Mouse (Mus musculus): ENCODE measurements around the gene Aldh1b1. TPM values are rescaled to one million over a fixed set of nuclear protein-coding genes. Genes with fewer than 3 reads are reported as not detected.

Gene Aldh1b1
- total RNA-seq, 4 experiments from 2014 or later = 7.3 to 11.5 (median 8.8) TPM

DNA sequence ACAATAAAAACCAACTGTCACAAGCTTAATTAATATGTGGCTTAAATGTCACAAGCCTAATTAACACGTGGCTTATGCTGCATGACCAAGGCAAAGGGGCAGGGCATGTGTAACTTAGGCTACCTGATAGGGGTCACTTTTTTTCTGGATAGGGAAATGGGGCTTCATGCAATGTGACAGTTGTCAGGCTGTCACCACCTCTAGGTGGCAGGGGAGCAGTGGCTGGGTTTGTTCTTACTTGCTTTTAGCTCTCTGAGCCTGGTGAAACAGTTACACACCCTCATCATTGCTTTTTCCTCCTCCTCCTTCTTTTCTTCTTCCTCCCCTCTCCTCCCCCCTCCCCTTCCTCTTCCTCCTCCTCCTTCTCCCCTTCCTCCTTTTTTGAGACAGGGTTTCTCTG is 15.2 kb upstream of the Aldh1b1 start:
- no peak for DNase-seq (ENCODE audit: low spot score in 2 of 2)

DNA sequence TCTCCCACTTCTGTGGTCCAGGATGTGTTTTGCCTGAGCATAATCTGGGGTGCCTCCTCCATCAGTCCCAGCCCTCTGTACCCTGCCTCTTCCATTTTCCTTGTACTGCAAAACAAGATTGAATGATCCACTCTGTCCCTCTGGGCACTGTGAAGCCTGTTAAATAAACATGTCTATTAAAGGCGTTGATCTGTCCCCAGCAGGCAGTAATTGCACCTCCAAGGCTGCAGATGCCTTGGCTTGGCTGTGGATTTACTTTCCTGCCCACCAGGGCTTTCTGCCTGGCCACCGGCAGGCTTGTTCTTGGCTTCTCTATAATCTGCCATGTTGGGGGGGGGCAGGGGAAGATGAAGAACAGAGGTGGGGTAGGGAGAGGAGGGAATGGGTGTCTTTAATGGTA is 12.9 kb upstream of the Aldh1b1 start:
- no peak for DNase-seq (ENCODE audit: low spot score in 2 of 2)

DNA sequence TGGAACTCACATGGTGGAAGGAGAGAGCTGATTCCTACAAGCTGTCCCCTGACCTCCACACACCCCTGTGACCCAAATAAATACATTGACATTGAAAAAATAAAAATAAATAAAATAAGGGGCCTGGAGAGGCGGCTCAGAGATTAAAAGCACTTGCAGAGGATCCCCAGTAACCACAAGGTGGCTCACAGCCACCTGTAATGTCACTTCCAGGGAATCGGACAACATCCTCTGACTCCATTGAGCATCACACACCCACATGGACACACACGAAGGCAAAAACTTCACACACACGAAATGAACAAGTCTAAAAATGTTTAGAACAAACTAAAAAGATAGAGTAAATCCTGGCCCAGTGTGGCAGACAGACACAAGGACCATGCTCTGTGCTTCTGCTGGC is 12.1 kb upstream of the Aldh1b1 start:
- no peak for DNase-seq (ENCODE audit: low spot score in 2 of 2)

DNA sequence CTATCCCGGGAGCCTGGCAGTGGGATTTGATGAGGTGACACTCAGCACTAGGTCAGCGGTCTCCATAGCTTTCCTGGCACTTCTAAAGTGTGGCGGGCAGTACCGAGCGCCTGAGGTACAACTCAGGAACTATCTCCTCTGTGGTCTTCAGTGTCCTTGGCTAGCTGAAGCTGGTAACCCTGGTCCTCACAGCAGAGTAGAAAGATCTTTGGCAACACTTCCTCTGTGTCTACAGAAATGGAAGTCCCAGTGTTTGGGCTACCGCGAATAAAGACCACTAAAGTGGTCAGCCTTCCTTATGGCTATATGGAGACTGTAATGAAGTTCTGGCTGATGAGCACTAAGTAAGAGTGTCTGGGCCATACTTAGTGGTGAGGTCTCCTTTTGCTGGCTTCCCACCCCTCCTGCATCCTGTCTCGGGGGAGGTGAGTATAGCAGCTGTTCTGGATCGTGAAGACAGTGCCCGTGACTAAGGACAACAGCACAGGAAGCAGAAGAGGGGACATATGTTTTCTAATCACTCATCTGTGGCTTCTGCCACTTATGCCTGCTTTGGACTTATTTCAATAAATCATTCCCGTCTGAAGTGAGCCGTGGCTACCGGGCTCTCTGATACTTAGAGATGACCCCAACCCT is 10.3 kb upstream of the Aldh1b1 start:
- DNase-seq (ENCODE audit: low spot score in 2 of 2) = no peak

DNA sequence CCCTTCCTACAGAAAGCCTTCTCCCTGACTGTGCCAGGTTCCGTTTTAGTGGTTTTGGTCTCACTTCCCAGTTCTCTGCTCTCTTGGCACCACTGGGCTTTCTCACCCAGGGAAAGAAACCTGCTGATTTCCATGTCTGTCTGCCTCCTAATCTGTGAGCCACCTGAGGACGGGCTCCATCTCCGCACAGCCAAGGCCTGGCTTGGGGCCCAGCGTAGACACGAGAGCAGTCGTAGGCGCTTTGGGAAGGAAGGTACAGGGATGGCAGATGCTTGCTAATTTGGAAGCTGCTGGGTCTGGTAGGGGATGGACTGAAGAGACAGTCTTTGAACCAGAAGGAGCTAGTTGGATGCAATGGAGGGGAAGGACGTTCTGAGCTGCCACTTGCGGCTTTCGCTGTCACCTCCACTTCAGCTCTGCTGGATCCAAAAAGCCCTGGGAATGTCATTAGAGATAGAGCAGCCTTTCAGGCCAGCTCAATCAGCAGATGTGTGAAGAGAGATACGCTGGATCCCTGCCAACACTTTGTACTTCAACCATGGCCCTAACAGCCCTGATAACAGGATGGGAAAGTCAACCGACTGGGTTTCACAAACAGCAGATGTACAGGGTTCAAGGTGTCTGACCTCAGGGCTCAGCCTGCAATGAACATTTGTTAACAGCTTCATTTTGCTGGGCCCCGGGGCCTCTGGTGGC is 9.4 kb upstream of the Aldh1b1 start:
- DNase-seq (ENCODE audit: low spot score in 2 of 2) = peak; percentile 37 to 55

DNA sequence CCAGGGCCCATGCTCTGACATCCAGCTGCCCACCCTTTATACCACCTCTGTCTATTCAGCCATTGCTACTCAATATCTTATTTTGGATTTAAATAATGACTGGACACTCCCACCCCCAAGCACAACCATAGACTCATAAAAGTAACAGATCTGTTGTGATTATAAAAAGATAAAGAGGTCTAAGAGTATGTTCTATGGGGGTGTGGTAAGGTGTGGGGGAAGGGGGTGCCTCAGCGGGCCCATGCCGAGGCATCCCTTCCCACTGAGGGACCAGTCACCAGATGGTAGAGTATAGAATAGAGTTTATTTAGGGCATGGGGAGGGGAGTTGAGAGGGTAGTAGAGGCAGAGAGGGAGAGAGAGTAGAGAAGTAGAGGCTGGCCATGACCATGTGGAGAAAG is 8.8 kb upstream of the Aldh1b1 start:
- no peak for DNase-seq (ENCODE audit: low spot score in 2 of 2)

DNA sequence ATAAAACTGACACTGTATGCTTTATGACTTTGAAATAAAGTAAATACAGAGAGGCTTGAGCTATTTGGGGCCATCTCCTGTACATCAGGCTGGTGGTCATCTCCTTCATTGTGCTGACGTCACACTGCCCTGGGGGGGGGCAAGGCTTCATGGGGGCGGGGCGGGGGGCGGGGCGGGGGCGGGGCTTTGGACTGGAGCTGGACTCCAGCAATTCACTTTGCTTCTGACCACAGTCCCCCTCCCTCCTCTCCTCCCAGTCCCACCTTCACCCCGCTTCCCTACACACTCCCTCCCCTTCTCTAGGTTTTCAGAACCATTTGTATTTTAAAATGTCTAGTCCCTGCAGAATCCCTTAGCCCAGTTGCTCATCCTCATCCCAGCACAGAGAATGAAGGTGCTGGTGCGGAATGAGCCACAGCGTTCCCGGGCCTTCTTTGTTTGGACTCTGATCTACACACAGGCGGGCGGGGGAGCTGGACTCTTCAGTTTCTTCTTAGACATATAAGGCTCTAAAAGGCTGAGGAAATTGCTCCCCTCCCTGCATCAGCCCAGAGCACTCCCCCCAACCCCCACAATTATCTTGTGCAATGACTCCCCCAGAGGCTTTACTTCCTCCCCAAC is 3.5 kb upstream of the Aldh1b1 start:
- no peak for DNase-seq (ENCODE audit: low spot score in 2 of 2)

DNA sequence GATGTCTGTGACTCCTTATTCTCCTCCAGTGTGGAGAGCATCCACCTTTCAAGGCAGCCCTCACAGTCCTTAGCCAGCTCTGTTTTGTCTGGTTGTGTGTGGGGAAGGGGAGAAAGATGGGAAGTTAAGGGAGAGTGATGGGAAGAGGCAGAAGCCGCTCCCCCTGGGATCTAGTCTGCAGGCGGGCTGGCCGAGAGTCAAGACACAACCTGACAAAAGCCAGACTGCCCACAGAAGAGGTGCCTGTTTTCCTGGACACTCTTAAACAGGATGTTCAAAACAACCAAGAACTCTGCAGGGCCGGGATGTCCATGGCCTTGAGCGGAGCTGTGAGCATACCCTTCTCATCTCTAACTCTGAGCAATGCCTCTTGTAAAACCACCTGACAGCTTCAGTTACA is 2.1 kb upstream of the Aldh1b1 start:
- DNase-seq (ENCODE audit: low spot score in 2 of 2) = no peak

DNA sequence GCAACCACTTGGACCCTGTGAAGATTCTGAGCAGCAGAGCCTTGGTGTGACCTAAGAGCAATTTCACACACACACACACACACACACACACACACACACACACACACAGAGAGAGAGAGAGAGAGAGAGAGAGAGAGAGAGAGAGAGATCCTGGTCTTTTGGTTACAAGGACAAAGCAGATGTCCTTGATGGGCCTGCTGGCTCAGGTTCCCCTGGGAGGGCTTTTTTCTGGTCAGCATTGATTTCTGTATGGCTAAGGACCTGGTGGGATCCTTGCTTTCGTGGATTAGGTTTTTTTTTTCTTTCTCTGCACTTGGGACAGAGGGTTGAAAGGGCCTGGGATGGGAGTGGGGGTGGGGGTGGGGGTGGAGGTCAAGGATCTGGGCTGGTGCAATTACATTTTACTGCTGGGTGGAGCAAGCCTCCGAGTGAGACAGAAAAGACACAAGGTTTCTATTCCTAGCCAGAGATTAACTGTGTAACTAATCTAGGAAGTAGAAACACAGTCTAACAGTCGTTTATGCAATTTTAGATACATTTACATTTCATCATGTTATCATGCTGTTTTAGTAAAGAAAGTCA is 1.2 kb downstream of the Aldh1b1 start:
- no peak for DNase-seq (ENCODE audit: low spot score in 2 of 2)

DNA sequence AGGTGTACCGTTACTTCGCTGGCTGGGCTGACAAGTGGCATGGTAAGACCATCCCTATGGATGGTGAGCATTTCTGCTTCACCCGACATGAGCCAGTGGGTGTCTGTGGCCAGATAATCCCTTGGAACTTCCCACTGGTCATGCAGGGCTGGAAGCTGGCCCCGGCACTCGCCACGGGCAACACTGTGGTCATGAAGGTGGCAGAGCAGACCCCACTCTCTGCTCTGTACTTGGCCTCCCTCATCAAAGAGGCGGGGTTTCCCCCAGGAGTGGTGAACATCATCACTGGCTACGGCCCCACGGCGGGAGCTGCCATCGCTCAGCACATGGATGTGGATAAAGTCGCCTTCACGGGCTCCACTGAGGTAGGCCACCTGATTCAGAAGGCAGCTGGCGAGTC is 4.1 kb downstream of the Aldh1b1 start:
- no peak for DNase-seq (ENCODE audit: low spot score in 2 of 2)

DNA sequence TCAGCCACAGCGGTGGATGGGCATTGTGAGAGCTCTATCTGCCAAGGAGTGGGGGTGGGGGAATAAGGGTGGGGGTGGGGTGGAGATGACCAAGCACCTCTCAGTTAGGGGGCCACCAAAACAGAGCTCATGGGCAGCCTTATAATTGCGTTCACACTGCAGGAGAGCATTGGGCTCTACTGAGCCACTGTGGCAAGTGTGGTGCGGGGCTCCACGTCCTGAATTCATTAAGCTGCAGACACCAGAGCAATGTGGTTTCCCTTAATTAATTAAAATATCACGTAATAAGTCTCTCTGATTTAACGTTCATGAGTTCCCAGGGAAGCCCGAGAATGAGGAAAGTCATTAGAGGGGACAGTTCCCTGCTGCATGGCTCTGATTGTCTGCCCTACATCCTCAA is 9.2 kb downstream of the Aldh1b1 start:
- DNase-seq (ENCODE audit: low spot score in 2 of 2) = no peak

DNA sequence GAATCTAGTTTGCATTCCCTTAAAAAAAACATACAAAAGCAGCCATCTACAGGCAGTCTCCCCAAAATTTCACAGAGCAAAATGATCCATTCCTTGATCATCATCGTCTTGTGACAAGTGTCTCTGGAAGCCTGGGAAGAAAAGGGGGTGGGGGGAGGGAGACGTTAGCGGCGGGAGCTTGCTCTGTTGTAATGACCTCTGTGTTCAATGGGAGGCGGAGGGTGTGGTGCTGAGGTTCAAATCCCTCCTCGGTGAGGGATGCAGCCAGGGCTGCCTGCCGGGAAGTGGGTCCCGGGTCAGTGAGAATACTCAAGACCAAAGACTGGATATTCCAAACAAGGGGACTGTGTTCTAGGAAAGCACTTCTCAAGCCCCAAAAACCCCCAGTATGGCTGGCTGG is 12.4 kb downstream of the Aldh1b1 start:
- no peak for DNase-seq (ENCODE audit: low spot score in 2 of 2)

DNA sequence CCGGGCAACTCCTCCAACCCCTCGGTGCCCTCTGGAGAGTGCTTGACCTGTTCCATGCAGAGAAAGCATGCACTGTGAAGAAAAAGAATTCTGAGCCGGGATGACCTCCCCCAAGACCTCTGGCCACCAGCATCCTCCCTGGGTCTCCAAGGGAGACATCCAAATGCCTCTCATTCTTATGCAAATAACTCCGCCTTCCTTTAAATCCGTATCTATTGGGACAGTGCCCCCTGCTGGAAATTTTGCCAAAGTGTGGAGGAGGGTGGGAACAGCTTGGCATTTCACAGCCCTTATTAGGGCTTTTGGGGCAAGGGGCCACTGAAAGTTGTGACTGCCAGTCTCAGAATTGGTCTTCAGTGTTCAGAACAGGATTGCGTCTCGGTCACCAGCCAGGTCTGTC is 16.7 kb downstream of the Aldh1b1 start:
- peak in 1 of 2 experiments; percentile 31 for DNase-seq (ENCODE audit: low spot score in 2 of 2)

DNA sequence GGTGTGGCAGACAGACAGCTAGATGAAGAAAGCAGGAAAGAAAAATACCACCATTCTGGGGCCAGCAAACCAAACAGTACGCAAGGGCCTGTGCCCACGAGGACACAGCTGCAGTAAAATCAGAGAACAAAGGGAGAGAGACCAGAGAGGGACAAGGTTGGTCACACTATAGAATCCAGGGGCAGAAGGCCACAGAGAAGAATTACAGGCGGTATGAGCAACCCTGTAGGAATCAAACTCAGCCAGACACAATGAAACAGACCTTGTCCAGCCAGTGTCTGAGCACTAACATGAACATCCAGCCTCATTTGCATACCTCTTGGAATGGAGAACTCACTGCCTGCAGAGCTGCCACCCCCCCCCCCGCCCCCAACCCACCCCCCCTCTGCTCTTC is 20.0 kb downstream of the Aldh1b1 start:
- no peak for DNase-seq (ENCODE audit: low spot score in 2 of 2)

DNA sequence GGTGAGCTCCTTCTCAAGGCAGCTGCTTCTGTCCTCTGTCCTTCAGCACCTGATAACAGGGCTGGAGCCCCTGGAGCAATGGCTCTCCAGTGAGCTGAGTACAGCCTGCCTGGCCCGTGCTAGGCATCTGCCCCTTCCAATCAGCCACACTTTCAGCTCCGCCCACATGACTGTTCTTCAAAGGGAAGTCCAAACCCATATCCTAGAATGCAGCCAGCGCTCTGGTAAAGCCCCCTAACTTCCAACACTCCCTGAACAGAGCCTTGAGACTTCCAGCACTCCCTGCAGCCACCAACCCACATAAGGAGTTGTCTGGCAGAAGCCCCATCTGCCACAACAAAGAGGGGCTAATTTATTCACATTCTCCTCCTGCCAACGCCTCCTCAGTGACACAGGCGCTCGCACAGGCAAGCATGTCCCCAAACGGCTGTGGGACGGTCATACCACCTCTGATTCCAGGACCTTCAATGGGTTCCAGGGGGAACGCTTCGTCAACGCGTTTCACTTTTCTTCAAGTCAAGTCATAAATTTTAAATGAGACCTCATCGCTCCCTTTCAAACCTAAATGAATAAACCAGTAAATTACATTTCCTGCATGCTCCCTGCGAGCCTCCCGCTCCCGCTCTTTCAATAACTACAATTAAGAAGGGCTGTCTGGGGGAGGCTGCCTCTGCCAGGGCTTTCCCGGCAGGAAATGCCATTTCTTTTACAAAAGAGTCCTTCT is 20.5 kb downstream of the Aldh1b1 start:
- peak in 1 of 2 experiments; percentile 11 for DNase-seq (ENCODE audit: low spot score in 2 of 2)

DNA sequence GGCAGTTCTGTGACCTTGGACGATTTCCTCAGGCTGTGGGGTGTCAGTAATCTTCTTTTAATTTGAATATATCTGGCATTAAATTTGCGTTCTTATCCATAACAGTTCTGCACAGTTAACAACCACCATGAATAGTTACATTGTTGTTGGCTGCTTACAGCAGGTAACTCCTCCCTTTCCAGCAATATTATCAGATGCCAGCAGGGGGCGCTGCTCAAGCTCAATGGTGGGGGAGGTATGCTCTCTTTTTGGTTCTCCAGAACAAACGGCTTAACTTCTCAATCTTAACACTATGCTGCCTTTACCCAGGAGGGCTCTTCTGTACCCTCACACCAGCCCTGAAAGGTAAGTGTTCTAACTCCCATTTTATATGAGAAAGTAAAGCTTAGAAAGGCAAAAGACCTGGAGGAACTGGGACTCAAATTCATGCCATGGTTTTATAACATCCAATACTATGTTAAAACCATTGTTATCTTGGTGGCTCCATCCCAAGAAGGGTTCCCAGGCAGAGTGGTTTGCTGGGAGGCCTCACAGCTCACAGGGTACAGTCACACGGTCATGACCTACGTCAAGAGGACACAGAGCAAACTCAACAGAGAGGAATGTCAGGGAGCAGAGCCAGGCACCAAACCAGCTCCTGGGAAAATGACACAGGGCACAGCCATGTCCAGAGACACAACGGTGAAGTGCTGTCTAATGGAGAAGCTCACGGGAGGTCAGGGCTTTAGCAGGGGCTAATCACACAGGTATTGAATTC is 21.4 kb downstream of the Aldh1b1 start:
- DNase-seq (ENCODE audit: low spot score in 2 of 2) = peak in 1 of 2 experiments; percentile 53

DNA sequence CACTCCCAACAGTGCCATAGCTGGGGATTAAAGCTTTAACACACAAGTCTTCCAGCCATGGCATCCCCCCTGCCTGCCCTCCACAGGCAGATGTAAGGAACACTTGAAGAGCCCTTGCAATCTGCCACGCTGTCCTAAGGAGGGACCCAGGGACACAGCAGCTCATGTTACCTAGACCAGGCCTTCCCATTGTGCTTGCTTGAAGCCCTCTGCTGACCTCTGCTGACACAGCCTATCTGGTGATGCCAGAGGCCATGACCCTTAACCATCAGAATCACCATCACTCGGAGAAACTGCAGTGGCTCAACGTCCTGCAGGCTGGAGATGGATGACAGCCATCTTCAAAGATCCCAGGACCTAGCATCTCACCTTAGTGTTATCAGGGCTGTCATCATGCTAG is 23.2 kb downstream of the Aldh1b1 start:
- DNase-seq (ENCODE audit: low spot score in 2 of 2) = no peak

DNA sequence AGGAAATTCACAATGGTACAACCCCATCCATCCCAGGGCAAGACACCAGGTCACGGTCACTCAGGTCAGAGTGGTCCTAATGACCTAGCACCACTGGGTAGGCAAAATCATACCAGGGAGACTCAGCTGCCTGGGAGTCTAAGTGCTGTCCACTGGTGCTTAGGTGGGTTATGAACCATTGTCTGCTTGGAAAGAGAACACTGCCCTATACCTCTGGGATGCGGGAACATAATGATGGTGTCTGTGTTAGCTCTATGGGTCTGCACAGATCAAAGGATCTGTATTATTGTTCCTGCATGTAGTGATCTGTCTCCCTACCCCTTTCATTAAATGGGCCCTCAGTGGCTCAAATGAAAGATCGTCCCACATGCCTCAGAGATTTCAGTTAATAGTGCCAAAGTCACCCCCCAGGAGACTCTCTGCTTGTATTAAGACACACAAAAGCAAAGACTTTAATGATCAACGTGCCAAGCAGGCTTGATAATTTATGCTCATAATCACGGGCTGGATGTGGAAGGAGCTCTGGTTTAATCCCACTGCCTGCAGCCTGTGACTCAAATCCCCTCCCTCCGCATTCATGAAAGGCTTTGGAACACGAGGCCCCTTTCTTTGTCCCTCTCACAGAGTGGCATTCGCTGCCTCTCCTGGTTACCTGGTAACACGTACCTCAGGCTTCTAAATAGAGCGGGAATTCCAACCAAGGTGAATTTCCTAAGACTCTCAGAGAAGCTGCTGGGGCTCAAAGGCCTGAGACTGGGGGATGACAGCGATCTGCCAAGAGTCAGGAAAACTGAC is 24.2 kb downstream of the Aldh1b1 start:
- no peak for DNase-seq (ENCODE audit: low spot score in 2 of 2)

DNA sequence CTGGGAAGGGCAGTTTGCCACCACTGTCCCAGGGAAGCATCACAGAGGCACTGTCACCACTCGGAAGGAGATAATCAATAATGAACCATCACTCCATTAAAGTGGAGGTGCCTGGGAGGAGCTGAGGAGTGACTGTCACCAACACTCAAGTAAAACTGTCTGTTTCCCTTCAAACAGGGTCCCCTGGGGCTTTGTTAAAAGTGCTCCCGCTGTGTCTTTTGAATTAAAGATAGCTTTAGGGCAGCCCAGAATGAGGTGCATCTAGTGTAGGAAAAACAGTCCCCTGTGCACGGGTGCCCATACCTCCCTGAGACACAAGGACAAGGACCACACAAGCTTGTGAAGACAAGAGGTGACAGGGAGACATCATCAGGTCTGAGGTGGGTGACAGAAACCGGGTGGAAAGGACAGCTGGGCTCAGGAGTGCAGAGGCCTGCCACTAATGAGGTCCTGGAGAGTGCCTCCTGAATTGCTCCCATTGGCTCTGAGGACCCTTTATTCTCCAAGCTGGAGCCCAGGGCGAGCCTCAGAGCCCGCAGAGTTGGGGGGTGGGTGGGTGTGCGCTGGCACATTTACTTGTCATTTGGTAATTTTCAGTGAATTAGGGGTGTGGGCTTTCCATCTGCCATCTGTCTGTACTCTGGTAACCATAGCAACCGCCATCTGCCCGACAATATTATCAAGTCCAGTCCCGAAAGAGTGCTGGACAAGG is 25.4 kb downstream of the Aldh1b1 start:
- DNase-seq (ENCODE audit: low spot score in 2 of 2) = no peak
